Mouse (Mus musculus) small intestine, adult 2 months (tissue): ENCODE data around the gene Cpsf3.

Experiments used
- CTCF ChIP-seq: fragments of 200-500 bp; IDR thresholded peaks from 2 replicates; pipeline ENCODE4 v1.5.1; 2012; ENCODE audit warnings: low read depth, mild to moderate bottlenecking, control low read depth, inconsistent platforms, low read length, moderate library complexity, mixed read lengths; ENCODE audit not compliant: insufficient replicate concordance, insufficient read length; ENCODE audit errors: extremely low read depth
- POLR2A ChIP-seq: fragments of 200-500 bp; IDR thresholded peaks from 2 replicates; pipeline ENCODE4 v1.6.1; 2012; ENCODE audit warnings: low read depth, mild to moderate bottlenecking, control low read depth, inconsistent platforms, low read length, moderate library complexity

DNA sequence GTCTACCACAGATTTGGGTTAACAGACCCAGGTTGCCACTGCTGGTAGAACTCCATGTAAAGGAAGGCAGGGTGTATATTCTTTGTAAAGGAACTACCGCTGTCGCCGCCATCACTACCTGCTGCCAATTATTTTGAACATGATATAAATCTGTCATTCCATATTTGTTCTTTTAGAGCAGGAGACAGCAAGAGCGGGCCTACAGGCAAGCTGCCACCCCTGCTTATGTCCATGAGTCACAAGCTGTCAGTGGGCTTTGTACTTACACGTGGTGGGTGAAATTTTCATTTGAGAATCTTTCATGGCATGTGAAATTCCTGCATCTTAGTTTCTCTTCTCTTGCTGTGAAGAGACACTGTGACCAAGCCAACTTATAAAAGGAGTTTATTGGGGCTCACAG, 21.9 kb upstream of the Cpsf3 start:
- no peak for TF ChIP-seq CTCF
- TF ChIP-seq POLR2A = no peak
